Mouse (Mus musculus): ENCODE results near the gene Ctr9. TPM values are rescaled to one million over a fixed set of nuclear protein-coding genes. Genes with fewer than 3 reads are reported as not detected.

The Ctr9 gene
- total and polyA plus RNA-seq, 3 experiments: 27.4 to 34.3 (median 31.7) TPM

- Histone ChIP-seq H3K9ac (ENCODE audit: insufficient read depth, low read depth) (no peak overlapping the region), H3K36me3 (replicated peaks in 1 of 2; ENCODE audit: control insufficient read depth in 1 of 2, insufficient read depth in 1 of 2, low read length in 1 of 2) (no peaks in the 10 kb centered on the region)
These were observed 40.7 kb upstream of the Ctr9 start for GRCm38 (mm10) chr7:110988081-110988480.

DNA sequence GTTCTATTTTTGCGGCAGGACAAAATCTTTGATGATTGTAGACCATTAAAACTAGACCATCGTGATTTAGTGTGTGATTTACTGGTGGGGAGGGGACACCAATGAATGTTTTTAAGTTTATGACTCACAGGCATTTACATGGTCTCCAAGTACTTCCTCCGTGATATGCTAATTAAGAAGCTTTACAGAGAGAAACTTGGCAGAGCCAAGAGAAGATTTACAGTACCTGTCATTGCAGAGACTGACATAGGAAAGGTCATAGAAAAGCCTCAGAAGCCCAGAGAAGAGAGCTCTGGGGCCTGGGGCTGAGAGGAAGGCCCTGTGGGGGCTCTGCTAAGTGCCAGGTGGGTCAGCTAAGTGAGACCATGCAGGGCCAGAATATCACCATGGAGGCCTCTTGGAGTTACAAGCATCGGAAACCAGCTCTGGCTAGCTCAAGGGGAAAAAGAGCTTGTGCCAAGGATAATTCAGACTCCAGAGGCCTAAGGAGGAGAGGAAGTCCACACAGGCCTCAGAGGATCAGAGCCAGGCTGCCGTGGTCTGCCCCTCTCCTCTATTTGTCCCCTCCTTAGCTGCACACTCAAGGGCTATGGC is 39.4 kb upstream of the Ctr9 start:
- no peaks in the 10 kb centered on the region for H3K27me3 ChIP-seq (replicated peaks)
- dilution Hi-C loops (cut with MboI; ENCODE audit: extremely low pct_ligation_motif_present, extremely low pct_unique_long_range_greater_than_20kb, low sequenced_read_pairs) (no loop called here), in situ Hi-C loops (cut with MboI; ENCODE audit: low pct_ligation_motif_present, low pct_unique_long_range_greater_than_20kb, low sequenced_read_pairs) (no loop called here)
- no peaks in the 10 kb centered on the region for H3K79me2 ChIP-seq (replicated peaks; ENCODE audit: control insufficient read depth, extremely low read depth, insufficient read depth, poor library complexity, severe bottlenecking)
- TF ChIP-seq E2F4 (IDR thresholded peaks at IDR 0.05; ENCODE audit: insufficient replicate concordance, low read depth, low read length) (no peak), EP300 (IDR thresholded peaks at IDR 0.05; ENCODE audit: low read length) (no peak), ZKSCAN1 (IDR thresholded peaks at IDR 0.05; ENCODE audit: borderline replicate concordance, low read depth, low read length) (no peak)
- H3K27ac ChIP-seq (ENCODE audit: insufficient read depth, low read depth): no peak overlapping the region
- H3K9ac ChIP-seq (ENCODE audit: insufficient read depth, low read depth): no peak overlapping the region
- no peaks in the 10 kb centered on the region for H3K9me3 ChIP-seq (replicated peaks; ENCODE audit: low read length)
- H3K4me3 ChIP-seq (replicated peaks in 1 of 3; ENCODE audit: low read depth in 2 of 3, low read length in 2 of 3, poor library complexity in 1 of 3): no peak overlapping the region
- H3K36me3 ChIP-seq (replicated peaks in 1 of 2; ENCODE audit: control insufficient read depth in 1 of 2, insufficient read depth in 1 of 2, low read length in 1 of 2): no peaks in the 10 kb centered on the region
- no peak overlapping the region for H3K4me2 ChIP-seq (ENCODE audit: insufficient read depth, low read depth, poor library complexity, severe bottlenecking)
- no peak for DNase-seq (ENCODE audit: extremely low read depth)
- H3K4me1 ChIP-seq (ENCODE audit: control insufficient read depth in 1 of 2, insufficient read depth in 2 of 2): 0 out of 4 replicates have a peak, but pooled peaks cover 0 to 3% of the 10 kb centered on the region in 2 experiments

More at GRCm38 (mm10) chr7:110988081-110988480, 40.7 kb upstream of the Ctr9 start:
- Histone ChIP-seq H3K27me3 (replicated peaks) (no peaks in the 10 kb centered on the region), H3K4me3 (replicated peaks in 1 of 3; ENCODE audit: low read depth in 2 of 3, low read length in 2 of 3, poor library complexity in 1 of 3) (no peak overlapping the region), H3K27ac (ENCODE audit: insufficient read depth, low read depth) (no peak overlapping the region), H3K4me1 (ENCODE audit: control insufficient read depth in 1 of 2, insufficient read depth in 2 of 2) (0 out of 4 replicates have a peak, but pooled peaks cover 0 to 3% of the 10 kb centered on the region in 2 experiments), H3K79me2 (replicated peaks; ENCODE audit: control insufficient read depth, extremely low read depth, insufficient read depth, poor library complexity, severe bottlenecking) (no peaks in the 10 kb centered on the region), H3K9me3 (replicated peaks; ENCODE audit: low read length) (no peaks in the 10 kb centered on the region), H3K4me2 (ENCODE audit: insufficient read depth, low read depth, poor library complexity, severe bottlenecking) (no peak overlapping the region)
- in situ Hi-C loops (cut with MboI; ENCODE audit: low pct_ligation_motif_present, low pct_unique_long_range_greater_than_20kb, low sequenced_read_pairs) (no loop called here), dilution Hi-C loops (cut with MboI; ENCODE audit: extremely low pct_ligation_motif_present, extremely low pct_unique_long_range_greater_than_20kb, low sequenced_read_pairs) (no loop called here)
- no peak for DNase-seq (ENCODE audit: extremely low read depth)
- TF ChIP-seq HCFC1 (IDR thresholded peaks at IDR 0.05; ENCODE audit: low read depth, low read length) (no peak), MAFK (IDR thresholded peaks at IDR 0.05; ENCODE audit: insufficient replicate concordance, low read length) (no peak), EP300 (IDR thresholded peaks at IDR 0.05; ENCODE audit: low read length) (no peak), ETS1 (conservative IDR thresholded peaks at IDR 0.05; ENCODE audit: low read depth, low read length) (no peak), ZKSCAN1 (IDR thresholded peaks at IDR 0.05; ENCODE audit: borderline replicate concordance, low read depth, low read length) (no peak), TCF12 (IDR thresholded peaks at IDR 0.05; ENCODE audit: low read depth, low read length) (no peak), UBTF (IDR thresholded peaks at IDR 0.05; ENCODE audit: low read depth, low read length) (no peak), BHLHE40 (IDR thresholded peaks at IDR 0.05; ENCODE audit: low read depth, low read length) (no peak), E2F4 (IDR thresholded peaks at IDR 0.05; ENCODE audit: insufficient replicate concordance, low read depth, low read length) (no peak), USF1 (IDR thresholded peaks at IDR 0.05; ENCODE audit: low read depth, low read length) (no peak), KAT2A (IDR thresholded peaks at IDR 0.05; ENCODE audit: insufficient replicate concordance, low read length) (no peak), NELFE (IDR thresholded peaks at IDR 0.05; ENCODE audit: low read depth, low read length) (no peak), NRF1 (IDR thresholded peaks at IDR 0.05; ENCODE audit: low read depth, low read length) (no peak), RAD21 (IDR thresholded peaks at IDR 0.05; ENCODE audit: low read depth, low read length) (no peak), POLR2AphosphoS2 (IDR thresholded peaks at IDR 0.05; ENCODE audit: low read depth, low read length) (no peak), POLR2A (IDR thresholded peaks at IDR 0.05; ENCODE audit: low read depth, low read length) (no peak), MAX (IDR thresholded peaks at IDR 0.05; ENCODE audit: low read length) (no peak), MEF2A (IDR thresholded peaks at IDR 0.05; ENCODE audit: borderline replicate concordance, low read depth, low read length) (no peak)

Data from CH12.LX (cell line).